Comparison of ENCODE assay signal across 10 mouse cellular contexts in genomic region chr4:82304148-82304871, GRCm38 (mm10).
DNase-seq lines count a peak whose midpoint lies in the region; ATAC-seq and TF ChIP-seq lines count a peak whose summit lies in the region.
"Had no signal": no experiment of that assay in that cellular context is flagged by ENCODE, and none has a peak within 500 bp of the region (broad histone marks: within the 10 kb centered on the region; RNA-seq: fewer than 3 reads in every experiment).

No protein-coding gene starts in this region.

- H3K9ac ChIP-seq in forebrain, embryonic 13.5 days = peak overlapping the region; percentile 23; the same call in 1 of the 2 replicates
- no peak overlapping the region for H3K9ac ChIP-seq in hindbrain, embryonic 12.5 days
- H3K9ac ChIP-seq in limb, embryonic 14.5 days (ENCODE audit: low read depth, low read length, severe bottlenecking) = peak overlapping the region; percentile 36
- peak overlapping the region; percentile 3; the same call in 1 of the 2 replicates for H3K9ac ChIP-seq in neural tube, embryonic 11.5 days (ENCODE audit: low read length)
- H3K9ac ChIP-seq: liver, embryonic 14.5 days had no signal

- peaks cover 56% of the 10 kb centered on the region for H3K4me1 ChIP-seq in forebrain, embryonic 13.5 days
- peaks cover 29% of the 10 kb centered on the region for H3K4me1 ChIP-seq in hindbrain, embryonic 12.5 days
- peaks cover 41% of the 10 kb centered on the region for H3K4me1 ChIP-seq in limb, embryonic 14.5 days (ENCODE audit: control insufficient read depth, insufficient read depth, low read length)
- peaks cover 18% of the 10 kb centered on the region for H3K4me1 ChIP-seq in neural tube, embryonic 11.5 days (ENCODE audit: control insufficient read depth, insufficient read depth, low read length)

- H3K27me3 ChIP-seq in forebrain, embryonic 13.5 days = no peaks in the 10 kb centered on the region
- no peaks in the 10 kb centered on the region for H3K27me3 ChIP-seq in hindbrain, embryonic 12.5 days
- no peaks in the 10 kb centered on the region for H3K27me3 ChIP-seq in limb, embryonic 14.5 days (ENCODE audit: control insufficient read depth, insufficient read depth, low read length)
- H3K27me3 ChIP-seq in neural tube, embryonic 11.5 days (ENCODE audit: control insufficient read depth, insufficient read depth, low read length) = no peaks in the 10 kb centered on the region

- DNase-seq in left cerebral cortex, postnatal 4 days = peak; percentile 20
- DNase-seq in left cerebral cortex, adult 11 months (ENCODE audit: low spot score) = no peak
- DNase-seq in limb, embryonic 14.5 days (ENCODE audit: low spot score) = peak; percentile 88
- peak; percentile 72 for DNase-seq in neural tube, embryonic 11.5 days (ENCODE audit: low spot score)
- DNase-seq in cerebellum, adult 11 months = no peak
- DNase-seq in thymus, postnatal 0 days (ENCODE audit: low spot score) = no peak

- H3K36me3 ChIP-seq in forebrain, embryonic 13.5 days (ENCODE audit: poor library complexity, severe bottlenecking) = peaks cover 31% of the 10 kb centered on the region
- H3K36me3 ChIP-seq in hindbrain, embryonic 12.5 days = no peaks in the 10 kb centered on the region
- peaks cover 44% of the 10 kb centered on the region for H3K36me3 ChIP-seq in limb, embryonic 14.5 days (ENCODE audit: control insufficient read depth, insufficient read depth, low read length)
- H3K36me3 ChIP-seq in neural tube, embryonic 11.5 days (ENCODE audit: control insufficient read depth, insufficient read depth, low read length) = no peaks in the 10 kb centered on the region
- H3K36me3 ChIP-seq: G1E had no signal

- no peaks in the 10 kb centered on the region for H3K9me3 ChIP-seq in forebrain, embryonic 13.5 days (replicated peaks)
- no peaks in the 10 kb centered on the region for H3K9me3 ChIP-seq in hindbrain, embryonic 12.5 days (replicated peaks)
- H3K9me3 ChIP-seq in limb, embryonic 14.5 days (ENCODE audit: control insufficient read depth, low read length) = no peaks in the 10 kb centered on the region
- no peaks in the 10 kb centered on the region for H3K9me3 ChIP-seq in neural tube, embryonic 11.5 days (ENCODE audit: control insufficient read depth, low read length)

- no peak overlapping the region for H3K4me3 ChIP-seq in forebrain, embryonic 13.5 days
- H3K4me3 ChIP-seq in hindbrain, embryonic 12.5 days = no peak overlapping the region
- 0 out of 2 replicates have a peak overlapping the region, but pooled peaks have one; percentile 11 for H3K4me3 ChIP-seq in limb, embryonic 14.5 days (replicated peaks; ENCODE audit: low read length)
- no peak overlapping the region for H3K4me3 ChIP-seq in neural tube, embryonic 11.5 days (ENCODE audit: low read depth, low read length)

- WGBS in forebrain, embryonic 13.5 days = 2% methylated on average over 17 of the region's 17 CpGs
- WGBS in hindbrain, embryonic 12.5 days = 8% methylated on average over 17 of the region's 17 CpGs
- WGBS in limb, embryonic 14.5 days = 16% methylated on average over 17 of the region's 17 CpGs
- WGBS in neural tube, embryonic 11.5 days = 20% methylated on average over 17 of the region's 17 CpGs

- intact Hi-C loops in left cerebral cortex, postnatal 4 days (cut with DNase I) = loop anchor here (10.0 kb wide), 1 partner anchor 200 kb away; no protein-coding TSS in a partner anchor

- TF ChIP-seq POLR2A in limb, embryonic 14.5 days (IDR thresholded peaks at IDR 0.05; ENCODE audit: borderline replicate concordance, extremely low read depth, insufficient read depth, insufficient read length) = no peak

- ATAC-seq in forebrain, embryonic 13.5 days = peak; percentile 86
- peak; percentile 87 for ATAC-seq in hindbrain, embryonic 12.5 days (ENCODE audit: low FRiP score)
- ATAC-seq in limb, embryonic 14.5 days (ENCODE audit: low FRiP score, low read depth) = peak; percentile 89
- peak; percentile 76 for ATAC-seq in neural tube, embryonic 11.5 days (ENCODE audit: insufficient read depth, low FRiP score, low TSS enrichment)

- peak overlapping the region; percentile 45 for H3K4me2 ChIP-seq in forebrain, embryonic 13.5 days
- peak overlapping the region; percentile 37 for H3K4me2 ChIP-seq in hindbrain, embryonic 12.5 days (replicated peaks)
- H3K4me2 ChIP-seq in limb, embryonic 14.5 days (replicated peaks; ENCODE audit: low read depth, low read length, severe bottlenecking) = peak overlapping the region; percentile 35
- H3K4me2 ChIP-seq in neural tube, embryonic 11.5 days (ENCODE audit: low read depth) = no peak overlapping the region; the same call in 1 of the 2 replicates

- peak overlapping the region; percentile 93 for H3K27ac ChIP-seq in forebrain, embryonic 13.5 days
- H3K27ac ChIP-seq in hindbrain, embryonic 12.5 days = peak overlapping the region; percentile 91
- H3K27ac ChIP-seq in limb, embryonic 14.5 days (replicated peaks; ENCODE audit: low read depth, low read length) = peak overlapping the region; percentile 96
- H3K27ac ChIP-seq in neural tube, embryonic 11.5 days (ENCODE audit: low read depth, low read length) = peak overlapping the region; percentile 72
- H3K27ac ChIP-seq: liver, embryonic 14.5 days had no signal

Comparison
In these comparisons a context has a peak if more than half of its experiments do, and no peak if none do; other contexts are left out.
1. DNase-seq: peak in left cerebral cortex, postnatal 4 days (single experiment), limb, embryonic 14.5 days (single experiment) and neural tube, embryonic 11.5 days (single experiment); none in left cerebral cortex, adult 11 months (single experiment), cerebellum, adult 11 months (single experiment) and thymus, postnatal 0 days (single experiment).
2. Peak in every context shown above with its lines, with median percentiles within 50 percentile points of each other: ATAC-seq and H3K27ac ChIP-seq.